Mouse (Mus musculus): Measurements from ENCODE around the gene Ptpre. TPM values are rescaled to one million over a fixed set of nuclear protein-coding genes. Genes with fewer than 3 reads are reported as not detected.

Ptpre gene
- polyA plus RNA-seq, 1 experiment from 2014 or later, result 10.0 TPM

DNA sequence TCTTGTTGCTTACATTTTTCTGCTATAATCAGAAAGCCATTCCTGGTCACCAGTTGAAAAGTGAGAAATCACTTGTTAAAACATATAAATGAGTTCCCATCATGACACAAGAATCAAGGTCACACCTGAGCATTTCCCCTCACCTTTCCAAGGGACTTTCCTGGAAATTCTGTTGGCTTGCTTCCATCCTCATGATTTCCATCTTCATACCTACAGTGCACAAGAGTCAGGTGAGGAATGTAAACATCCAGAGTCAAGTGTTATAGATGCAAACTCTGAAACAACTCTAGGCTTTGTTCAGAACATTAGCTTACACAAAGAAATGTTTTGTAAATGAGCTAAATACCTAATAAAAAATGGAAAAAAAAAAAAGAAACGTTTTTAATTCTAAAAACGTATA lies 173.4 kb downstream of the Ptpre start:
- no peak for ATAC-seq (ENCODE audit: low FRiP score)

GRCm38 (mm10) chr7:135712534-135712933 lies 175.3 kb downstream of the Ptpre start:
- ATAC-seq (ENCODE audit: low FRiP score), result no peak
- no peak overlapping the region for H3K4me2 ChIP-seq
- no peaks in the 10 kb centered on the region for H3K36me3 ChIP-seq
- H3K27ac ChIP-seq (replicated peaks), result no peak overlapping the region
- H3K9me3 ChIP-seq (replicated peaks), result no peaks in the 10 kb centered on the region
- H3K27me3 ChIP-seq (replicated peaks), result 0 out of 2 replicates have a peak, but pooled peaks cover 6% of the 10 kb centered on the region
- no peak overlapping the region for H3K9ac ChIP-seq (replicated peaks)
- H3K4me3 ChIP-seq (replicated peaks), result no peak overlapping the region
- H3K4me1 ChIP-seq, result peaks cover 13% of the 10 kb centered on the region
- WGBS, result 88% methylated on average over 1 of the region's 1 CpGs

More for the DNA sequence above, 173.4 kb downstream of the Ptpre start:
- Histone ChIP-seq H3K4me2 (no peak overlapping the region), H3K9ac (replicated peaks) (no peak overlapping the region), H3K27ac (replicated peaks) (no peak overlapping the region), H3K36me3 (no peaks in the 10 kb centered on the region), H3K27me3 (replicated peaks) (0 out of 2 replicates have a peak, but pooled peaks cover 2% of the 10 kb centered on the region), H3K4me1 (peaks cover 3% of the 10 kb centered on the region), H3K9me3 (replicated peaks) (no peaks in the 10 kb centered on the region), H3K4me3 (replicated peaks) (no peak overlapping the region)
- 82% methylated on average over 2 of the region's 2 CpGs for WGBS

GRCm38 (mm10) chr7:135713326-135713725 lies 176.0 kb downstream of the Ptpre start:
- no peak overlapping the region for H3K4me2 ChIP-seq
- H3K9ac ChIP-seq (replicated peaks), result no peak overlapping the region
- H3K9me3 ChIP-seq (replicated peaks), result no peaks in the 10 kb centered on the region
- no peaks in the 10 kb centered on the region for H3K36me3 ChIP-seq
- 75% methylated on average over 8 of the region's 8 CpGs for WGBS
- H3K4me1 ChIP-seq, result peaks cover 13% of the 10 kb centered on the region
- no peak for ATAC-seq (ENCODE audit: low FRiP score)
- H3K27ac ChIP-seq (replicated peaks), result no peak overlapping the region
- no peak overlapping the region for H3K4me3 ChIP-seq (replicated peaks)
- H3K27me3 ChIP-seq (replicated peaks), result 0 out of 2 replicates have a peak, but pooled peaks cover 6% of the 10 kb centered on the region

DNA sequence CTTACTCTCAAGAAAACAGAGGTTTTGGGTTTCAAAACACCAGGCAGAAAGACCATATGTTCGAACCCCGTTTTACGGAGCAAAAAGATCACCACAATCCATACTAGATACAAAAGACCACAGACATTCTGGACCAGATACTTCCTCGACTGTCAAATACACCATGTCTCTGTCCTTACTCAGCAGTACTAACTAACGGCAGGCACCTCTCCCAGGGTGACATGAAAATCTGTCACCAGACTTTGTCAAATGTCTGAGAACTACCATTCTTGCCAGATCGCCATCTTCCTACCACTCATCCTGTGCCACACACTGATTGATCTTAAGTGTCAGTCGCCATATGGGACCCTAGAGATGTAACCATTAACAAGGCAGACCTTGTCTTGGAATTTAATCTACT lies 177.9 kb downstream of the Ptpre start:
- peak overlapping the region; percentile 76 for H3K4me3 ChIP-seq (replicated peaks)
- H3K36me3 ChIP-seq, result no peaks in the 10 kb centered on the region
- no peak for ATAC-seq (ENCODE audit: low FRiP score)
- no peak overlapping the region for H3K27ac ChIP-seq (replicated peaks)
- peak overlapping the region; percentile 99 for H3K4me2 ChIP-seq
- H3K9me3 ChIP-seq (replicated peaks), result no peaks in the 10 kb centered on the region
- peak overlapping the region; percentile 44; the same call in 1 of the 2 replicates for H3K9ac ChIP-seq (replicated peaks)
- H3K4me1 ChIP-seq, result peaks cover 13% of the 10 kb centered on the region
- 7% methylated on average over 7 of the region's 7 CpGs for WGBS
- H3K27me3 ChIP-seq (replicated peaks), result 0 out of 2 replicates have a peak, but pooled peaks cover 6% of the 10 kb centered on the region

DNA sequence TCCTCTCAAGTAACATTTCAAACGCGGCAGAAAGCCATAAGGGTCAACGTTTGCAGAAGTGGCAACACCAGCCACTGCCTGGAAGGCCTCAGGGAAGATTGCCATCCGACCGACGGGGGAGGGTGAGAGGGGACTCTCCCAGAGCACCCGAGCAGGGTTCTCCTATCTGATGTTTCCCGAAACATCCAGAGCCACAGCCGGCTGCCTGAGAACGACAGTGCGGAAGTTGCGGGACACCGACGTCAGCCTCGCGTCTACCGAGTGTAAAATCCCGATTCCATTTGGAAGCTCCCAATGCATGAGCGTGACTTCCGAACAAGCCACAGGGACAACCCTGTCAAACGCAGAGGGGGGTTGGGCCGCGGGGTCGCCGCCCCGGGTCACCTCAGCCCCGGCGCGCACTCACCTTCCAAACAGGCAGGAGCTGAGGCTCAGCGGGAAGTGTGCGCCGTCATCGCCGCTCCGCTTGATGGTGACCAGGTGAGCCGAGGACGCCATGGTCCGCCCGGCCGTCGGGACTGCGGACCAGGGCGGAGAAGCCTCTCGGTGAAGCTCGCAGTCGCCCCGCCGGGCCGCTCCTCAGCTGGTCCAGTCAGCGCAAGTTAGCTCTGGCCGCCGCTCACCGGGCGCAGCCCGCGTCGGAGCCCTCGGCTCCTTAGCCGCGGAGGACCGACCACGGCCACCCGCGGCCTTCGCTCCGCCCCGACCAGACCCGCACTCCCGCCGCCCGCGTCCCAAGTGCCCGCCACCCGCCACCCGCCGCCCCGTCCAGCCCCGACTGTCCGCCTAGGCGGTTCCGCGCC lies 178.6 kb downstream of the Ptpre start, which contains the start of gene Mki67:
TSS of gene Mki67 (minus strand) at position 720 of the 803 bp plus-strand sequence.
- H3K9me3 ChIP-seq (replicated peaks), result no peaks in the 10 kb centered on the region
- H3K4me2 ChIP-seq, result peak within 1 kb of the TSS; percentile 99
- H3K27ac ChIP-seq (replicated peaks), result no peak within 1 kb of the TSS
- H3K9ac ChIP-seq (replicated peaks), result peak within 1 kb of the TSS; percentile 44
- no peaks in the 10 kb centered on the region for H3K36me3 ChIP-seq
- 0 out of 2 replicates have a peak, but pooled peaks cover 6% of the 10 kb centered on the region for H3K27me3 ChIP-seq (replicated peaks)
- WGBS, result under 1% methylated on average over 70 of the region's 82 CpGs
- H3K4me3 ChIP-seq (replicated peaks), result peak within 1 kb of the TSS; percentile 76
- peak; percentile 71 for ATAC-seq (ENCODE audit: low FRiP score)
- H3K4me1 ChIP-seq, result peaks cover 13% of the 10 kb centered on the region

DNA sequence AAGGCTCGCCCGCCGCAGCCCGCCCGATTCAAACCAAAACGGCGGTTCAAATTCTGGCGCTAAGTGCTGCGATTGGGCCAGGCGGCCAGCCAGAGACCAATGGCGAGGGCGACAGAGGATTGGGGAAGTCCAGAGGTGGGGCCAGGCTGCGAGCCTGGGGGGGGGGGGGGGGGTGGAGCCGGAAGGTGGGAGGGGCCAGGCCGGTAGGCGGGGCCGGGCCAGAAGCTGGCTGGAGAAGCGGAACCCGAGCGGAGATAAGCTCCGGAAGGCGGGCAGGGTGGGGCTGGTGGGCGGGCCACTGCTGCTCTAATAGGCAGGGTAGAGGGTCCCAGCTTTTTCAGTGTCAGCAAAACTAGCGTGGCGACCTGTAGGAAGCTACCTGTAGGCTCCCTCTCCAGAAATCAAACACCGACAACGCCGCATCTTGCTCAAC lies 179.2 kb downstream of the Ptpre start:
- H3K9me3 ChIP-seq (replicated peaks), result no peaks in the 10 kb centered on the region
- no peaks in the 10 kb centered on the region for H3K36me3 ChIP-seq
- H3K9ac ChIP-seq (replicated peaks), result peak overlapping the region; percentile 37
- H3K27me3 ChIP-seq (replicated peaks), result 0 out of 2 replicates have a peak, but pooled peaks cover 6% of the 10 kb centered on the region
- H3K4me2 ChIP-seq, result peak overlapping the region; percentile 99
- no peak overlapping the region for H3K27ac ChIP-seq (replicated peaks)
- H3K4me1 ChIP-seq, result peaks cover 13% of the 10 kb centered on the region
- ATAC-seq (ENCODE audit: low FRiP score), result peak; percentile 97
- peak overlapping the region; percentile 76 for H3K4me3 ChIP-seq (replicated peaks)
- WGBS, result 0% methylated on average over 25 of the region's 28 CpGs

DNA sequence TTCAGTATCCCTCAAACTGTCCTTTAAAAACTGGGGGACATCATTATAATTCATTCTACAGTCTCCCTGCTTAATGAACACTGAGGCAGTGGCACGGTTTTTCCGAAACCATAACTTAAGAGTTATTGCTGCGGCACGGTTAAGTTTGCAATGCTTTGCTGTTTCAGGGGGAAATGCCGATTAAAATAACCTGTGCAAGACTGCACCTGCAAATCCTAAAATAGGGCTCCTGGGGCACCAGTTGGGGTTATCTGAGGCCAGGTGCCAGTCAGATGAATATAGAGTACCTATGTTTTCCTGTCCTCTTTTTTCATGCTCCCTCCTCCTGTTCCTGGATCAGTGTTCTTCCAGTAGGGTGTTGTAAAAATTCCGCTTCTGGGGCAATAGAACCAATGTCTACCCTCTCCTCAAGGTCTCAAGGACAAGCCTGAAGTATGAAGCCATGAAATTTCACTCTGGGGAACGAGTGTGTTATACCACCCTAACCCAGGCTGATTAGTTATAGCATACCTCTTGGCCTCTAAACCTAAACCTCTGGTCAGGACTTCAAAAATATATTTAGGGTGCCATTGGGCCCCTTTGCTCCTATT lies 179.8 kb downstream of the Ptpre start:
- Histone ChIP-seq H3K4me1 (peaks cover 13% of the 10 kb centered on the region), H3K4me3 (replicated peaks) (peak overlapping the region; percentile 76), H3K27me3 (replicated peaks) (0 out of 2 replicates have a peak, but pooled peaks cover 6% of the 10 kb centered on the region), H3K9ac (replicated peaks) (peak overlapping the region; percentile 37; the same call in 1 of the 2 replicates), H3K36me3 (no peaks in the 10 kb centered on the region), H3K9me3 (replicated peaks) (no peaks in the 10 kb centered on the region), H3K27ac (replicated peaks) (no peak overlapping the region), H3K4me2 (peak overlapping the region; percentile 99)
- ATAC-seq (ENCODE audit: low FRiP score), result no peak
- WGBS, result 56% methylated on average over 7 of the region's 7 CpGs

DNA sequence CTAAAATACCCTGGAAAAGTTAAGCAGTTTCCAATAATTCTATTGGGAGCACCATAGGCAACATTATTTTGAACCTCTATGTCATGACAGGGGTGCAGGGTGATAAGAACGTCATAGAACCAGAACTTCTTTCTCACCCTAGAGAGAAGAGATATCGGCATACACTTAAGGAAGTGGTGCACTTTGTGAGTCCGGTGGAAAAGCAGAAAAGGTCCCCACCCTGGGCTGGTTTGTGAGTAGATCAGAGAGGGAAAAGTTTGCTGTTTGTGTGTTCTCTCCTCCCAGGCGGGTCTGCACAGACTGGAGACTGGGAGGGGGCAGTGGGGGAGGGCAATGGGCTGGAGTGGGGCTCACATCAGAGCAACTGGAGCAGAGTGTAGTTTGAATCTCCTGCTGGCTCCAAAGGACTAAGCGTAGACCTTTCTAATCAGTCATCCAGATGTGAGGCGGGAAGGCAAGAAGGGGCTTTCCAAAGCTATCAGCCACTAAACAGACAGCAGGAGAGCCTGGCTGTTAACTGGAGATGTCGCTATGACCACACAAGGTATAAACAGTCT lies 184.2 kb downstream of the Ptpre start:
- no peak overlapping the region for H3K9ac ChIP-seq (replicated peaks)
- H3K27me3 ChIP-seq (replicated peaks), result no peaks in the 10 kb centered on the region
- no peak for ATAC-seq (ENCODE audit: low FRiP score)
- no peaks in the 10 kb centered on the region for H3K9me3 ChIP-seq (replicated peaks)
- no peak overlapping the region for H3K4me3 ChIP-seq (replicated peaks)
- WGBS, result 79% methylated on average over 7 of the region's 7 CpGs
- H3K27ac ChIP-seq (replicated peaks), result no peak overlapping the region
- no peak overlapping the region for H3K4me2 ChIP-seq
- H3K4me1 ChIP-seq, result peaks cover 7% of the 10 kb centered on the region; the same call in 1 of the 2 replicates
- H3K36me3 ChIP-seq, result no peaks in the 10 kb centered on the region

DNA sequence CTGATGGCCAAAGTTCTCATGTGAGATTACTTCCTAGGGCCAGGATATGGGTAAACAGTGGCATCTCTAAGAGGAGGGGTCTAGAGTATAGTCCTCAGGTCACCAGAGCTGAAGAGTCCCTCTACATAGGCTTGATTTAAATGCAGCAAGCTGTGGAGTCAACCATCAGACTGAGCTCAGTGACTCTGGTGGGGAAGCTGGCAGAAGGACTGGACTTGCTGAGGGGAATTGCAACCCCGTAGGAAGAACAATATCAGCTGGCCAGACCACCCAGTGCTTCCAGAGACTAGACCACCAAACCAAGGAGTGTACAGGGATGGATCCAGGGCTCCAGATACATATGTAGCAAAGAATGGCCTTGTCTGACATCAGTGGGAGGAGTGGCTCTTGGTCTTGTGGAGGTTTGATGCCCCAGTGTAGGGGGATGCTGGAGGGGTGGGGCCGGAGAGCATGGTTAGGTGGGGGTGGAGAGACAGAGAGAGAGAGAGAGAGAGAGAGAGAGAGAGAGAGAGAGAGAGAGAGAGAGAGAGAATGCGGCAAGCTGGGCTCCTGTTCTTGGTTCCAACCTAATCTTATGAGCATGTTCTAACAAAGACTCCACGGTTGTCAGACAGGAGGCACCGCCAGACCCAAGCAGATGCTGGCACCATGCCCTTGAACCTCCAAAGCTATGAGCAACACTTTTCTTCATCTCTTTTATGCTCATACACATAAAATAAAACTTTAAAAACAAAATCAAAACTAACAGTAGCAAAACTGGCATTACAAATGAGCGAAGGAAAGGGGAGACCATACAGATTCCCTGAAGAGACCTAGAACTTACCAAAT lies 184.9 kb downstream of the Ptpre start:
- no peak for ATAC-seq (ENCODE audit: low FRiP score)
- Histone ChIP-seq H3K4me3 (replicated peaks) (no peak overlapping the region), H3K27me3 (replicated peaks) (no peaks in the 10 kb centered on the region), H3K27ac (replicated peaks) (no peak overlapping the region), H3K9ac (replicated peaks) (no peak overlapping the region), H3K4me2 (no peak overlapping the region), H3K4me1 (peaks cover 2% of the 10 kb centered on the region; the same call in 1 of the 2 replicates), H3K9me3 (replicated peaks) (no peaks in the 10 kb centered on the region), H3K36me3 (no peaks in the 10 kb centered on the region)
- 80% methylated on average over 6 of the region's 6 CpGs for WGBS

DNA sequence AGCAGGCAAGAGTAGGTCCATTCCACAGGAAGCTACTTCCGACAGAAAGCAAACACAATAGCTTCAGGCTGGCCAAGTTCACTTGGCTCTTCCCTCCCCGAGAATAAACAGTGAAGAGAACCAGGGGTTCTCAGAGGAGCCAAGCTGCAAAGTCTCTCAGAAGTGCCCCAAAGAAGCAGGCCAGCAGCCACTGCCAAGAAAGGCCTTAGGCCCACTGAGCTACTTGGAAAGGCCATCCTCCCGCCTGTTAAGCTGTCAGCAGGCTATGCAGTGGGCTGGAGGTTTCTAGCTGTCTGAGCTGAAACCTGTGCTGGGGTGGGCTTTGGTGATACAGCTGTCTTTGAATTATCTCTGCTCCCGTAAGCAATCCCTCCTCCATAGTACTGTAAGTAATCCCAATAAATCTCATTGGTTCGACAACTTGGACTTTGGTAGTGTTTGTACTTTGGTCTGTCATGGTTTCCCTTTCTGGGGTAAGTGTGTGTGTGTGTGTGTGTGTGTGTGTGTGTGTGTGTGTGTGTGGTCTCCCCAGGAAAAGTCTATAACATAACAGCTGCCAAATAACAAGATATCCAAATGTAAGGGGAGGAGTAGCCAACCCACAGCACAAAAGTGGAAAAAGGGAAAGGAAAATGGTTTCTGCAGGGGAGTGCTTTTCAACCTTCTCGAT lies 186.5 kb downstream of the Ptpre start:
- H3K9me3 ChIP-seq (replicated peaks), result no peaks in the 10 kb centered on the region
- no peak overlapping the region for H3K4me3 ChIP-seq (replicated peaks)
- no peak overlapping the region for H3K27ac ChIP-seq (replicated peaks)
- H3K36me3 ChIP-seq, result no peaks in the 10 kb centered on the region
- H3K27me3 ChIP-seq (replicated peaks), result no peaks in the 10 kb centered on the region
- WGBS, result 59% methylated on average over 6 of the region's 6 CpGs
- no peak overlapping the region for H3K9ac ChIP-seq (replicated peaks)
- no peaks in the 10 kb centered on the region for H3K4me1 ChIP-seq
- H3K4me2 ChIP-seq, result no peak overlapping the region
- no peak for ATAC-seq (ENCODE audit: low FRiP score)

Measured in neural tube, embryonic 15.5 days (tissue).